In genomic region chr8:49998281-49999037, GRCm38 (mm10) we compare ENCODE assay signal across 17 mouse cellular contexts.
DNase-seq lines count a peak whose midpoint lies in the region; ATAC-seq and TF ChIP-seq lines count a peak whose summit lies in the region.
"Had no signal": no experiment of that assay in that cellular context is flagged by ENCODE, and none has a peak within 500 bp of the region (broad histone marks: within the 10 kb centered on the region; RNA-seq: fewer than 3 reads in every experiment).

No protein-coding gene starts in this region.

- H3K27ac ChIP-seq in lung, embryonic 14.5 days (ENCODE audit: low read depth) = no peak overlapping the region
- no peak overlapping the region for H3K27ac ChIP-seq in forebrain, embryonic 13.5 days
- H3K27ac ChIP-seq in midbrain, embryonic 12.5 days (replicated peaks) = no peak overlapping the region
- no peak overlapping the region for H3K27ac ChIP-seq in stomach, postnatal 0 days (replicated peaks)
- H3K27ac ChIP-seq: liver, embryonic 13.5 days; stomach, embryonic 15.5 days had no signal

- H3K4me2 ChIP-seq in lung, embryonic 14.5 days = no peak overlapping the region
- no peak overlapping the region; the same call in 1 of the 2 replicates for H3K4me2 ChIP-seq in forebrain, embryonic 13.5 days
- 0 out of 2 replicates have a peak overlapping the region, but pooled peaks have one; percentile 0 for H3K4me2 ChIP-seq in midbrain, embryonic 12.5 days (replicated peaks)
- no peak overlapping the region for H3K4me2 ChIP-seq in stomach, postnatal 0 days (replicated peaks; ENCODE audit: low read depth)
- H3K4me2 ChIP-seq: heart, embryonic 12.5 days; liver, embryonic 13.5 days; stomach, embryonic 15.5 days had no signal

- peak; percentile 5 for DNase-seq in lung, embryonic 14.5 days
- DNase-seq in lung, postnatal 25 days (ENCODE audit: low spot score) = no peak
- no peak for DNase-seq in stomach, postnatal 0 days (ENCODE audit: low spot score)
- no peak for DNase-seq in layer of hippocampus, adult 18-20 months (ENCODE audit: low spot score in 2 of 2)
- DNase-seq in adipocyte (ENCODE audit: low spot score) = no peak
- DNase-seq: adrenal gland, postnatal 36 days; cerebellum, adult 18-20 months; gastrocnemius, postnatal 10 days; kidney, postnatal 25 days; liver, embryonic 13.5 days; lung, postnatal 36 days; right cerebral cortex, postnatal 4 days had no signal

- no peaks in the 10 kb centered on the region for H3K27me3 ChIP-seq in lung, embryonic 14.5 days (ENCODE audit: insufficient read depth, low read length)
- peaks cover 21% of the 10 kb centered on the region for H3K27me3 ChIP-seq in forebrain, embryonic 13.5 days
- H3K27me3 ChIP-seq in midbrain, embryonic 12.5 days = peaks cover 25% of the 10 kb centered on the region
- H3K27me3 ChIP-seq in stomach, postnatal 0 days (ENCODE audit: control insufficient read depth, insufficient read depth, low read length) = no peaks in the 10 kb centered on the region
- H3K27me3 ChIP-seq: heart, embryonic 12.5 days; liver, embryonic 13.5 days; stomach, embryonic 15.5 days had no signal

- no peak for ATAC-seq in lung, embryonic 14.5 days (ENCODE audit: insufficient read depth)
- ATAC-seq in forebrain, embryonic 13.5 days = peak; percentile 87
- ATAC-seq in midbrain, embryonic 12.5 days (ENCODE audit: low FRiP score, low read depth) = peak; percentile 83
- no peak for ATAC-seq in stomach, postnatal 0 days (ENCODE audit: low FRiP score, low TSS enrichment)

- H3K9me3 ChIP-seq in lung, embryonic 14.5 days (ENCODE audit: low read depth, low read length) = no peaks in the 10 kb centered on the region
- no peaks in the 10 kb centered on the region for H3K9me3 ChIP-seq in forebrain, embryonic 13.5 days (replicated peaks)
- no peaks in the 10 kb centered on the region for H3K9me3 ChIP-seq in midbrain, embryonic 12.5 days
- no peaks in the 10 kb centered on the region for H3K9me3 ChIP-seq in stomach, postnatal 0 days (ENCODE audit: control insufficient read depth, low read length)
- H3K9me3 ChIP-seq: heart, embryonic 12.5 days; liver, embryonic 13.5 days; stomach, embryonic 15.5 days had no signal

- 44% methylated on average over 8 of the region's 8 CpGs for WGBS in lung, embryonic 14.5 days
- 4% methylated on average over 8 of the region's 8 CpGs for WGBS in forebrain, embryonic 13.5 days
- 16% methylated on average over 8 of the region's 8 CpGs for WGBS in midbrain, embryonic 12.5 days
- WGBS in stomach, postnatal 0 days = 33% methylated on average over 8 of the region's 8 CpGs

- no peaks in the 10 kb centered on the region for H3K4me1 ChIP-seq in lung, embryonic 14.5 days (ENCODE audit: insufficient read depth)
- 0 out of 2 replicates have a peak, but pooled peaks cover 5% of the 10 kb centered on the region for H3K4me1 ChIP-seq in forebrain, embryonic 13.5 days
- 0 out of 2 replicates have a peak, but pooled peaks cover 5% of the 10 kb centered on the region for H3K4me1 ChIP-seq in midbrain, embryonic 12.5 days
- H3K4me1 ChIP-seq in stomach, postnatal 0 days (replicated peaks; ENCODE audit: control insufficient read depth, insufficient read depth) = no peaks in the 10 kb centered on the region
- H3K4me1 ChIP-seq: heart, embryonic 12.5 days; liver, embryonic 13.5 days; stomach, embryonic 15.5 days had no signal

- no peak overlapping the region for H3K4me3 ChIP-seq in lung, embryonic 14.5 days (ENCODE audit: low read depth, low read length)
- H3K4me3 ChIP-seq in forebrain, embryonic 13.5 days = no peak overlapping the region
- H3K4me3 ChIP-seq in midbrain, embryonic 12.5 days = no peak overlapping the region
- no peak overlapping the region for H3K4me3 ChIP-seq in stomach, postnatal 0 days (ENCODE audit: low read depth, low read length)
- H3K4me3 ChIP-seq: heart, embryonic 12.5 days; liver, embryonic 13.5 days; myocyte; stomach, embryonic 15.5 days had no signal

- H3K36me3 ChIP-seq in lung, embryonic 14.5 days (ENCODE audit: insufficient read depth) = no peaks in the 10 kb centered on the region
- no peaks in the 10 kb centered on the region for H3K36me3 ChIP-seq in forebrain, embryonic 13.5 days (ENCODE audit: poor library complexity, severe bottlenecking)
- H3K36me3 ChIP-seq in midbrain, embryonic 12.5 days = no peaks in the 10 kb centered on the region
- H3K36me3 ChIP-seq in stomach, postnatal 0 days (ENCODE audit: control insufficient read depth, insufficient read depth, low read length) = no peaks in the 10 kb centered on the region
- H3K36me3 ChIP-seq: heart, embryonic 12.5 days; liver, embryonic 13.5 days; stomach, embryonic 15.5 days had no signal

- TF ChIP-seq CTCF in lung, embryonic 14.5 days (IDR thresholded peaks at IDR 0.05; ENCODE audit: low read depth) = peak; percentile 5; the same call in 1 of the 2 replicates
- TF ChIP-seq CTCF in stomach, postnatal 0 days (IDR thresholded peaks at IDR 0.05; ENCODE audit: low read depth) = peak; percentile 35

- TF ChIP-seq EP300 in stomach, postnatal 0 days (optimal IDR thresholded peaks at IDR 0.05) = no peak

- no peak overlapping the region for H3K9ac ChIP-seq in lung, embryonic 14.5 days
- H3K9ac ChIP-seq in forebrain, embryonic 13.5 days = no peak overlapping the region
- no peak overlapping the region for H3K9ac ChIP-seq in midbrain, embryonic 12.5 days (replicated peaks)
- no peak overlapping the region for H3K9ac ChIP-seq in stomach, postnatal 0 days (ENCODE audit: low read length)
- H3K9ac ChIP-seq: heart, embryonic 12.5 days; liver, embryonic 13.5 days; stomach, embryonic 15.5 days had no signal

Comparison
In these comparisons a context has a peak if more than half of its experiments do, and no peak if none do; other contexts are left out.
1. ATAC-seq: peak in forebrain, embryonic 13.5 days (single experiment) and midbrain, embryonic 12.5 days (single experiment); none in lung, embryonic 14.5 days (single experiment) and stomach, postnatal 0 days (single experiment).